Mouse (Mus musculus) liver, embryonic 13.5 days (tissue): ENCODE data around the gene Rapgef2. TPM values are rescaled to one million over a fixed set of nuclear protein-coding genes. Genes with fewer than 3 reads are reported as not detected.

Experiments used
- ATAC-seq: fragments of 200-750 bp; cut with Nextera tagmentation; 2 replicates; pipeline ENCODE4 v1.8.0; 2017; ENCODE audit warnings: low read depth, mild to moderate bottlenecking, moderate number of reproducible peaks, moderate library complexity
- DNase-seq: peaks from one replicate; pipeline ENCODE4 v3.0.0; 2022
- H3K27ac ChIP-seq: fragments of 300-500 bp; sonication (generic); 2 replicates; pipeline ENCODE4 v1.5.1; 2015; ENCODE audit warnings: moderate library complexity, mild to moderate bottlenecking, inconsistent platforms
- H3K27me3 ChIP-seq: fragments of 300-500 bp; sonication (generic); 2 replicates; pipeline ENCODE4 v1.6.1; 2015; ENCODE audit warnings: mild to moderate bottlenecking, inconsistent platforms
- H3K36me3 ChIP-seq: fragments of 300-500 bp; sonication (generic); 2 replicates; pipeline ENCODE4 v1.6.1; 2015; ENCODE audit warnings: mild to moderate bottlenecking, inconsistent platforms
- H3K4me1 ChIP-seq: fragments of 300-500 bp; sonication (generic); replicated peaks from 2 replicates; pipeline ENCODE4 v1.6.1; 2015; ENCODE audit warnings: inconsistent platforms
- H3K4me2 ChIP-seq: fragments of 300-500 bp; sonication (generic); 2 replicates; pipeline ENCODE4 v1.6.1; 2015; ENCODE audit warnings: inconsistent platforms, mild to moderate bottlenecking, moderate library complexity
- H3K4me3 ChIP-seq: fragments of 300-500 bp; sonication (generic); replicated peaks from 2 replicates; pipeline ENCODE4 v1.5.1; 2015; ENCODE audit warnings: mild to moderate bottlenecking, inconsistent platforms
- H3K9ac ChIP-seq: fragments of 300-500 bp; sonication (generic); 2 replicates; pipeline ENCODE4 v1.6.1; 2015; ENCODE audit warnings: mild to moderate bottlenecking, inconsistent platforms
- H3K9me3 ChIP-seq: fragments of 300-500 bp; sonication (generic); replicated peaks from 2 replicates; pipeline ENCODE4 v1.6.1; 2016; ENCODE audit warnings: inconsistent platforms
- WGBS: fragments of 180-500 bp; shearing (Covaris S2); methylation state at CpG from one replicate; pipeline ENCODE4 v1.1.7; 2015; ENCODE audit not compliant: insufficient replicate concordance; 5-methylcytosine and 5-hydroxymethylcytosine counted together
- polyA plus RNA-seq: library from polyadenylated mRNA; unstranded; fragments of >200 nt; fragmentation: Nextera tagmentation; extraction: Ambion mirVana; gene quantifications from 2 replicates; pipeline ENCODE4 v1.2.1, GENCODE M21; 2015

Rapgef2 gene
- polyA plus RNA-seq, 1 experiment from 2014 or later, result 0.90 TPM

- WGBS, result 61% methylated on average over 3 of the region's 3 CpGs
- H3K27ac ChIP-seq, result no peak overlapping the region
- DNase-seq, result no peak
These were observed 10.3 kb upstream of the Rapgef2 start for GRCm38 (mm10) chr3:79296586-79296985.

GRCm38 (mm10) chr3:79296049-79296448 is 9.7 kb upstream of the Rapgef2 start:
- no peak overlapping the region for H3K27ac ChIP-seq
- no peaks in the 10 kb centered on the region for H3K4me1 ChIP-seq
- H3K27me3 ChIP-seq, result peaks cover 9% of the 10 kb centered on the region; the same call in 1 of the 2 replicates
- no peak for ATAC-seq
- no peaks in the 10 kb centered on the region for H3K9me3 ChIP-seq
- H3K4me2 ChIP-seq, result no peak overlapping the region
- DNase-seq, result no peak
- H3K9ac ChIP-seq, result no peak overlapping the region
- H3K36me3 ChIP-seq, result no peaks in the 10 kb centered on the region
- WGBS, result 42% methylated on average over 5 of the region's 5 CpGs
- H3K4me3 ChIP-seq, result no peak overlapping the region

More at GRCm38 (mm10) chr3:79296586-79296985, 10.3 kb upstream of the Rapgef2 start:
- Histone ChIP-seq H3K36me3 (no peaks in the 10 kb centered on the region), H3K4me2 (no peak overlapping the region), H3K9me3 (no peaks in the 10 kb centered on the region), H3K9ac (no peak overlapping the region), H3K4me1 (no peaks in the 10 kb centered on the region), H3K27me3 (peaks cover 6% of the 10 kb centered on the region; the same call in 1 of the 2 replicates), H3K4me3 (no peak overlapping the region)
- no peak for ATAC-seq

GRCm38 (mm10) chr3:79294701-79295100 is 8.4 kb upstream of the Rapgef2 start:
- no peak for ATAC-seq
- Histone ChIP-seq H3K9me3 (no peaks in the 10 kb centered on the region), H3K27me3 (peaks cover 17% of the 10 kb centered on the region), H3K27ac (no peak overlapping the region), H3K4me1 (no peaks in the 10 kb centered on the region), H3K9ac (no peak overlapping the region), H3K4me2 (no peak overlapping the region), H3K4me3 (no peak overlapping the region), H3K36me3 (no peaks in the 10 kb centered on the region)
- 73% methylated on average over 3 of the region's 3 CpGs for WGBS
- DNase-seq, result no peak

- H3K27me3 ChIP-seq, result peaks cover 33% of the 10 kb centered on the region
- H3K9me3 ChIP-seq, result no peaks in the 10 kb centered on the region
- H3K9ac ChIP-seq, result no peak overlapping the region
- H3K36me3 ChIP-seq, result no peaks in the 10 kb centered on the region
- no peak for DNase-seq
- H3K4me3 ChIP-seq, result no peak overlapping the region
- H3K4me2 ChIP-seq, result no peak overlapping the region
- 50% methylated on average over 4 of the region's 4 CpGs for WGBS
- no peak for ATAC-seq
- no peak overlapping the region for H3K27ac ChIP-seq
- 0 out of 2 replicates have a peak, but pooled peaks cover 1% of the 10 kb centered on the region for H3K4me1 ChIP-seq
These were observed 6.7 kb upstream of the Rapgef2 start for GRCm38 (mm10) chr3:79293023-79293422.

GRCm38 (mm10) chr3:79289050-79289449 is 2.7 kb upstream of the Rapgef2 start:
- H3K27ac ChIP-seq, result no peak overlapping the region
- 56% methylated on average over 3 of the region's 3 CpGs for WGBS
- H3K4me1 ChIP-seq, result peaks cover 25% of the 10 kb centered on the region
- ATAC-seq, result no peak
- no peaks in the 10 kb centered on the region for H3K36me3 ChIP-seq
- no peak for DNase-seq
- H3K4me2 ChIP-seq, result no peak overlapping the region
- no peaks in the 10 kb centered on the region for H3K9me3 ChIP-seq
- no peak overlapping the region for H3K9ac ChIP-seq
- H3K27me3 ChIP-seq, result peaks cover 62% of the 10 kb centered on the region
- no peak overlapping the region for H3K4me3 ChIP-seq

GRCm38 (mm10) chr3:79287699-79288458 is 1.6 kb upstream of the Rapgef2 start:
- Histone ChIP-seq H3K27me3 (peaks cover 62% of the 10 kb centered on the region), H3K36me3 (no peaks in the 10 kb centered on the region), H3K4me2 (peak overlapping the region; percentile 93), H3K4me1 (peaks cover 25% of the 10 kb centered on the region), H3K9ac (peak overlapping the region; percentile 69), H3K9me3 (no peaks in the 10 kb centered on the region), H3K27ac (no peak overlapping the region), H3K4me3 (peak overlapping the region; percentile 76)
- ATAC-seq (no peak), DNase-seq (no peak)
- WGBS, result 7% methylated on average over 17 of the region's 17 CpGs

- Histone ChIP-seq H3K36me3 (no peaks in the 10 kb centered on the region), H3K27me3 (peaks cover 61% of the 10 kb centered on the region), H3K27ac (peak overlapping the region; percentile 62), H3K9ac (peak overlapping the region; percentile 77), H3K4me3 (peak overlapping the region; percentile 76), H3K4me1 (peaks cover 25% of the 10 kb centered on the region), H3K9me3 (no peaks in the 10 kb centered on the region), H3K4me2 (peak overlapping the region; percentile 93)
- WGBS, result under 1% methylated on average over 59 of the region's 60 CpGs
- ATAC-seq (peak; percentile 97), DNase-seq (peak; percentile 86)
These were observed 825 bp upstream of the Rapgef2 start for GRCm38 (mm10) chr3:79287108-79287576.

GRCm38 (mm10) chr3:79286031-79286375 is 314 bp downstream of the Rapgef2 start:
- Histone ChIP-seq H3K4me2 (peak overlapping the region; percentile 93), H3K9me3 (no peaks in the 10 kb centered on the region), H3K27me3 (peaks cover 52% of the 10 kb centered on the region), H3K27ac (no peak overlapping the region), H3K36me3 (no peaks in the 10 kb centered on the region), H3K9ac (peak overlapping the region; percentile 77), H3K4me3 (peak overlapping the region; percentile 76), H3K4me1 (peaks cover 25% of the 10 kb centered on the region)
- DNase-seq (peak; percentile 3), ATAC-seq (no peak)
- WGBS, result 2% methylated on average over 10 of the region's 10 CpGs

- DNase-seq, result no peak
- H3K27me3 ChIP-seq, result peaks cover 50% of the 10 kb centered on the region
- WGBS, result 56% methylated on average over 13 of the region's 13 CpGs
- no peak overlapping the region for H3K9ac ChIP-seq
- peak overlapping the region; percentile 93 for H3K4me2 ChIP-seq
- no peak overlapping the region for H3K27ac ChIP-seq
- H3K36me3 ChIP-seq, result no peaks in the 10 kb centered on the region
- peak overlapping the region; percentile 76 for H3K4me3 ChIP-seq
- peaks cover 25% of the 10 kb centered on the region for H3K4me1 ChIP-seq
- ATAC-seq, result no peak
- H3K9me3 ChIP-seq, result no peaks in the 10 kb centered on the region
These were observed 1.1 kb downstream of the Rapgef2 start for GRCm38 (mm10) chr3:79285097-79285675.

GRCm38 (mm10) chr3:79283976-79284375 is 2.3 kb downstream of the Rapgef2 start:
- Histone ChIP-seq H3K9ac (no peak overlapping the region), H3K27ac (no peak overlapping the region), H3K36me3 (no peaks in the 10 kb centered on the region), H3K4me2 (no peak overlapping the region), H3K27me3 (peaks cover 38% of the 10 kb centered on the region), H3K9me3 (no peaks in the 10 kb centered on the region), H3K4me3 (no peak overlapping the region), H3K4me1 (peaks cover 25% of the 10 kb centered on the region)
- 59% methylated on average over 3 of the region's 3 CpGs for WGBS
- no peak for ATAC-seq
- DNase-seq, result no peak

GRCm38 (mm10) chr3:79283031-79283430 is 3.3 kb downstream of the Rapgef2 start:
- Histone ChIP-seq H3K36me3 (no peaks in the 10 kb centered on the region), H3K9ac (no peak overlapping the region), H3K4me1 (peaks cover 24% of the 10 kb centered on the region), H3K4me3 (no peak overlapping the region), H3K9me3 (no peaks in the 10 kb centered on the region), H3K4me2 (no peak overlapping the region), H3K27ac (no peak overlapping the region), H3K27me3 (peaks cover 28% of the 10 kb centered on the region)
- ATAC-seq (no peak), DNase-seq (no peak)
- WGBS, result 71% methylated on average over 2 of the region's 2 CpGs
